Mouse (Mus musculus) myocyte (in vitro differentiated cells): ENCODE data around the gene Pkib.

Experiments used
- E2F4 ChIP-seq: IDR thresholded peaks from one replicate; pipeline ENCODE4 v1.6.1; 2011; ENCODE audit warnings: mild to moderate bottlenecking, control low read depth, moderate library complexity; ENCODE audit not compliant: insufficient read depth
- POLR2A ChIP-seq: IDR thresholded peaks from one replicate; pipeline ENCODE4 v1.6.1; 2011; ENCODE audit warnings: low read depth, mild to moderate bottlenecking, control low read depth, moderate library complexity; ENCODE audit not compliant: insufficient read length
- TCF3 ChIP-seq: IDR thresholded peaks from one replicate; pipeline ENCODE4 v1.6.1; 2011; ENCODE audit warnings: low read depth, control low read depth; ENCODE audit not compliant: insufficient read length

GRCm38 (mm10) chr10:57784876-57785150 lies 153.0 kb downstream of the Pkib start, which contains the start of gene Fabp7:
- no peak for TF ChIP-seq POLR2A
- TF ChIP-seq E2F4 = no peak
- TF ChIP-seq TCF3 = no peak
